Mouse (Mus musculus) cerebellum, adult (tissue): ENCODE results near the gene P2rx6.
"Not testable (repeated sequence)": the region's sequence is repeated elsewhere in the genome, so short reads cannot be mapped to it uniquely, and the experiment has no call there.

Experiments
- ATAC-seq: cut with Nextera tagmentation; 2 replicates; pipeline ENCODE4 v1.9.2; 2017; ENCODE audit warnings: mild to moderate bottlenecking, moderate library complexity, mixed read lengths; ENCODE audit not compliant: insufficient number of reproducible peaks, low FRiP score, low TSS enrichment

Gene P2rx6

GRCm38 (mm10) chr16:17559396-17560027 lies 2.2 kb upstream of the P2rx6 start:
- ATAC-seq, result no peak

GRCm38 (mm10) chr16:17561128-17561750 lies 446 bp upstream of the P2rx6 start, which contains the start of gene Lrrc74b:
TSS of gene Lrrc74b (minus strand) at chr16:17561247.
- no peak for ATAC-seq

- no peak for ATAC-seq
Measured at GRCm38 (mm10) chr16:17563580-17563979, 1.9 kb downstream of the P2rx6 start.

- no peak for ATAC-seq
Measured at GRCm38 (mm10) chr16:17564221-17564620, 2.5 kb downstream of the P2rx6 start.

- ATAC-seq, result no peak
Measured at GRCm38 (mm10) chr16:17564771-17565170, 3.1 kb downstream of the P2rx6 start.

GRCm38 (mm10) chr16:17566186-17566585 lies 4.5 kb downstream of the P2rx6 start:
- ATAC-seq, result no peak

- peak; percentile 74; the same call in 1 of the 2 replicates for ATAC-seq
Measured at GRCm38 (mm10) chr16:17575870-17576824, 14.5 kb downstream of the P2rx6 start.

GRCm38 (mm10) chr16:17576825-17577215 lies 15.1 kb downstream of the P2rx6 start:
- peak; percentile 28; the same call in 1 of the 2 replicates for ATAC-seq

- no peak for ATAC-seq
Measured at GRCm38 (mm10) chr16:17583064-17583463, 21.4 kb downstream of the P2rx6 start, which contains the start of gene Slc7a4. TSS of gene Slc7a4 (minus strand) at chr16:17583214.

GRCm38 (mm10) chr16:17584555-17584954 lies 22.9 kb downstream of the P2rx6 start:
- no peak for ATAC-seq

- no peak for ATAC-seq
Measured at GRCm38 (mm10) chr16:17590731-17591130, 29.0 kb downstream of the P2rx6 start.

GRCm38 (mm10) chr16:17600944-17601562 lies 39.4 kb downstream of the P2rx6 start:
- ATAC-seq, result no peak

- ATAC-seq, result no peak
Measured at GRCm38 (mm10) chr16:17604941-17605340, 43.3 kb downstream of the P2rx6 start.

GRCm38 (mm10) chr16:17605684-17606083 lies 44.0 kb downstream of the P2rx6 start:
- no peak for ATAC-seq

GRCm38 (mm10) chr16:17611383-17611782 lies 49.7 kb downstream of the P2rx6 start:
- no peak for ATAC-seq

- not testable (repeated sequence) for ATAC-seq
Measured at GRCm38 (mm10) chr16:17614740-17615139, 53.1 kb downstream of the P2rx6 start.

GRCm38 (mm10) chr16:17616212-17616611 lies 54.5 kb downstream of the P2rx6 start:
- no peak for ATAC-seq

- peak; percentile 52; the same call in 1 of the 2 replicates for ATAC-seq
Measured at GRCm38 (mm10) chr16:17617922-17618565, 56.4 kb downstream of the P2rx6 start.

GRCm38 (mm10) chr16:17619198-17620105 lies 57.8 kb downstream of the P2rx6 start, which contains the start of gene Smpd4:
TSS of gene Smpd4 (plus strand) at chr16:17619354.
- peak; percentile 57; the same call in 1 of the 2 replicates for ATAC-seq
